Mouse (Mus musculus) adrenal gland, adult 18-20 months (tissue): ENCODE data around the gene Csrp2. TPM values are rescaled to one million over a fixed set of nuclear protein-coding genes. Genes with fewer than 3 reads are reported as not detected.

ENCODE experiments used
- DNase-seq, 2 experiments: peaks; one replicate each; pipeline ENCODE4 v3.0.0; 2021 to 2022; ENCODE audit warnings: low spot score in 2 of 2
- long read RNA-seq, 2 experiments: library from polyadenylated mRNA; stranded (forward); transcript quantifications; one replicate each; pipeline ENCODE4 v2.0.0; 2021
- total RNA-seq, 2 experiments: library from RNA; stranded (reverse); gene quantifications; 1 replicate in 1 of 2; 2 replicates in 1 of 2; pipeline ENCODE4 v1.2.3; 2021

The Csrp2 gene
- total RNA-seq = 100 to 1,000 TPM; 140 to 186 TPM
- long read RNA-seq, experiment 1, transcript Csrp2-201 (6 exons, 1,384 nt) = major isoform, 12 of 12 reads
- long read RNA-seq, experiment 1, partial matches to known transcripts = 0 of 12 reads
- long read RNA-seq, experiment 1, other reads (novel, unspliced or antisense) = 0 of 12 reads
- long read RNA-seq, experiment 2, transcript Csrp2-201 (6 exons, 1,384 nt) = major isoform, 37 of 42 reads
- long read RNA-seq, experiment 2, partial matches to known transcripts = 1 of 42 reads
- long read RNA-seq, experiment 2, other reads (novel, unspliced or antisense) = 0 of 42 reads

- peak; percentile 92 to 96 for DNase-seq
Measured at GRCm38 (mm10) chr10:110919531-110920343, at the start of gene Csrp2. Csrp2 (plus strand) TSS chr10:110919789.

- no peak for DNase-seq
Measured at GRCm38 (mm10) chr10:110874853-110875252, 44.7 kb upstream of the Csrp2 start.

- no peak for DNase-seq
Measured at GRCm38 (mm10) chr10:110876956-110877355, 42.6 kb upstream of the Csrp2 start.

GRCm38 (mm10) chr10:110877851-110878250 lies 41.7 kb upstream of the Csrp2 start:
- DNase-seq = no peak

- DNase-seq = no peak
Measured at GRCm38 (mm10) chr10:110878641-110879040, 40.9 kb upstream of the Csrp2 start.

GRCm38 (mm10) chr10:110879426-110880066 lies 40.0 kb upstream of the Csrp2 start:
- DNase-seq = no peak

- no peak for DNase-seq
Measured at GRCm38 (mm10) chr10:110881346-110881745, 38.2 kb upstream of the Csrp2 start.

GRCm38 (mm10) chr10:110882701-110883100 lies 36.9 kb upstream of the Csrp2 start:
- no peak for DNase-seq

- no peak for DNase-seq
Measured at GRCm38 (mm10) chr10:110890656-110891272, 28.8 kb upstream of the Csrp2 start.

- no peak for DNase-seq
Measured at GRCm38 (mm10) chr10:110899744-110900501, 19.7 kb upstream of the Csrp2 start.

GRCm38 (mm10) chr10:110903862-110904261 lies 15.7 kb upstream of the Csrp2 start:
- DNase-seq = no peak

GRCm38 (mm10) chr10:110916666-110917344 lies 2.8 kb upstream of the Csrp2 start:
- DNase-seq = no peak

GRCm38 (mm10) chr10:110917521-110917920 lies 2.1 kb upstream of the Csrp2 start:
- no peak for DNase-seq

- DNase-seq = no peak
Measured at GRCm38 (mm10) chr10:110918414-110919391, 886 bp upstream of the Csrp2 start.

GRCm38 (mm10) chr10:110920368-110920950 lies 870 bp downstream of the Csrp2 start:
- no peak for DNase-seq

GRCm38 (mm10) chr10:110921890-110922289 lies 2.3 kb downstream of the Csrp2 start:
- no peak for DNase-seq

GRCm38 (mm10) chr10:110922612-110923011 lies 3.0 kb downstream of the Csrp2 start:
- no peak for DNase-seq

- DNase-seq = no peak
Measured at GRCm38 (mm10) chr10:110927491-110927890, 7.9 kb downstream of the Csrp2 start.
